Mouse (Mus musculus) olfactory bulb, adult 2 months (tissue): ENCODE data around the gene Rgsl1. TPM values are rescaled to one million over a fixed set of nuclear protein-coding genes. Genes with fewer than 3 reads are reported as not detected.
A peak's percentile ranks its signal among the peaks of the same experiment; 100 is the strongest.

ENCODE experiments used
- H3K27ac ChIP-seq: fragments of 200-500 bp; 2 replicates; pipeline ENCODE4 v1.5.1; 2012; ENCODE audit warnings: low read depth, low read length; ENCODE audit not compliant: insufficient read depth
- H3K4me1 ChIP-seq: fragments of 200-500 bp; 2 replicates; pipeline ENCODE4 v1.6.1; 2012; ENCODE audit warnings: low read length; ENCODE audit not compliant: control insufficient read depth, insufficient read depth
- H3K4me3 ChIP-seq: fragments of 200-500 bp; 2 replicates; pipeline ENCODE4 v1.5.1; 2012; ENCODE audit warnings: mild to moderate bottlenecking, low read depth, low read length, moderate library complexity; ENCODE audit not compliant: insufficient read depth
- CTCF ChIP-seq: fragments of 200-500 bp; IDR thresholded peaks from 2 replicates; pipeline ENCODE4 v1.5.1; 2012; ENCODE audit warnings: low read depth, mild to moderate bottlenecking, low read length, moderate library complexity; ENCODE audit not compliant: insufficient read depth
- POLR2A ChIP-seq: fragments of 200-500 bp; IDR thresholded peaks from 2 replicates; pipeline ENCODE4 v1.6.1; 2012; ENCODE audit warnings: mild to moderate bottlenecking, low read depth, low read length, moderate library complexity; ENCODE audit not compliant: insufficient read depth
- WGBS: fragments of 180-500 bp; shearing (Covaris S2); methylation state at CpG from one replicate; pipeline ENCODE4 v1.1.7; 2018; 5-methylcytosine and 5-hydroxymethylcytosine counted together
- polyA plus RNA-seq: library from polyadenylated mRNA; stranded (reverse); fragments of >200 nt; gene quantifications from 2 replicates; pipeline ENCODE4 v1.2.4, GENCODE M21; 2012; ENCODE audit warnings: low replicate concordance; ENCODE audit not compliant: missing spikeins, insufficient read depth, insufficient read length

Gene Rgsl1
- polyA plus RNA-seq, 1 experiment = not detected

DNA sequence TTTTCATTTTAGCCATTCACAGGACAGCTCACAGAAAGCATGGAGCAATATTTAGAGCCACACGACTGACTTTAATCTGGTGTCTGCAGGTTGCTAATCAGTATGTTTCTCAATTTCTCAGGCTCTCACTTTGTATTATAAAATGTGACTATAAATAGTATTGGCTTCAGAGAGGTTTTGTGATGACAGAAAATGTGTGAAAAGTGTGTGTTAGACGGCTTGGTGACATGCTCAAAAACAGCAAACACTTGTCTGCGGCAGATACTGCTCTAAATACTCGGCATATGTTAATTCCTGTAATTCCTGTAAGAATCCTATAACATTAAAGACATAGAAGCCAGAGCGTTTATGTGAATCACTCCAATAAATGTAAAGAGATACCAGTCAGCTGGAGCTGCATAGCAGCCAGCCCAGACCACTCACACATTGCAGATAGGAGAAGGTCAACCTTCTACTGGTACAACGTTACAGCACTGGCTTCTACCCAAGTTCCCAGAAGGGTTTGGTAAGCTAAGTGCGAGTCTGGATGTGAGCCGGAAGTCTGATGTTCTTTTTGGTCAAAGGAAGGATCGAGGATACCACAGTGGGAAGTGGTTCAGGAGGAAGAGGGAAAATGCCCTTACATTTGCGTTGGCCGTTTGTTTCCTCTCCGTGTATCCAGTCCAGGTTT lies 95.9 kb downstream of the Rgsl1 start:
- Histone ChIP-seq H3K4me3 (no peak overlapping the region), H3K4me1 (peaks cover 16% of the 10 kb centered on the region), H3K27ac (no peak overlapping the region)
- whole genome bisulfite sequencing = 72% methylated on average over 12 of the region's 12 CpGs
- TF ChIP-seq POLR2A (no peak), CTCF (no peak)

GRCm38 (mm10) chr1:153746728-153747127 lies 97.2 kb downstream of the Rgsl1 start:
- H3K4me1 ChIP-seq = peaks cover 23% of the 10 kb centered on the region

DNA sequence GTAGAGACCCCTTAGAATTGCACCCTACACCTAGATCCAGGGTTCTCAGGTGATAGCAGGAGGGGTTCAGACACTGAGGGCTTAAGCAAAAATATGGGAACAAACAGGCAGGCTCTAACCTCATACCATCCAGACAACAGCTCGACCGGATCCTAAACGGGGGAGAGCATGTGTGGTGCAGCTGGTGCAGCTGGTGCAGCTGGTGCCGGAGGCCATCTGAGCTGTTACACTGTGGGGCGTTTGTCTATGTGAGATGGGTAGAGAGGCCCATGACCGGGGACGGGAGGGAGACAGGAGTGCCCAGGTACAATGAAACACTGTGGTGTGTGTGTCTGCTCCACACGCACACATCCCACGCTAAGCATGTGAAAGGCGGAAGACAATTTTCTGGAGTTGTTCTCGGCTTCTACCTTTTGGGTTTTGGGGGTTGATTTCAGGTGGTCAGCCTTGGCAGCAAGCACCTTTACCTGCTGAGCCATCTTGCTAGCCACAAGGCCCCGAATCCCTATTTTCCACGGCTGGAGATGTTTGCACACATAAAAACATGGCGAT lies 97.7 kb downstream of the Rgsl1 start:
- H3K4me1 ChIP-seq = peaks cover 23% of the 10 kb centered on the region
- no peak for TF ChIP-seq CTCF
- TF ChIP-seq POLR2A = no peak
- no peak overlapping the region for H3K4me3 ChIP-seq
- H3K27ac ChIP-seq = no peak overlapping the region
- 73% methylated on average over 14 of the region's 14 CpGs for WGBS

More at GRCm38 (mm10) chr1:153746728-153747127, 97.2 kb downstream of the Rgsl1 start:
- H3K4me3 ChIP-seq = no peak overlapping the region
- H3K27ac ChIP-seq = no peak overlapping the region
- TF ChIP-seq CTCF = peak; percentile 51
- no peak for TF ChIP-seq POLR2A
- 4% methylated on average over 12 of the region's 12 CpGs for WGBS

DNA sequence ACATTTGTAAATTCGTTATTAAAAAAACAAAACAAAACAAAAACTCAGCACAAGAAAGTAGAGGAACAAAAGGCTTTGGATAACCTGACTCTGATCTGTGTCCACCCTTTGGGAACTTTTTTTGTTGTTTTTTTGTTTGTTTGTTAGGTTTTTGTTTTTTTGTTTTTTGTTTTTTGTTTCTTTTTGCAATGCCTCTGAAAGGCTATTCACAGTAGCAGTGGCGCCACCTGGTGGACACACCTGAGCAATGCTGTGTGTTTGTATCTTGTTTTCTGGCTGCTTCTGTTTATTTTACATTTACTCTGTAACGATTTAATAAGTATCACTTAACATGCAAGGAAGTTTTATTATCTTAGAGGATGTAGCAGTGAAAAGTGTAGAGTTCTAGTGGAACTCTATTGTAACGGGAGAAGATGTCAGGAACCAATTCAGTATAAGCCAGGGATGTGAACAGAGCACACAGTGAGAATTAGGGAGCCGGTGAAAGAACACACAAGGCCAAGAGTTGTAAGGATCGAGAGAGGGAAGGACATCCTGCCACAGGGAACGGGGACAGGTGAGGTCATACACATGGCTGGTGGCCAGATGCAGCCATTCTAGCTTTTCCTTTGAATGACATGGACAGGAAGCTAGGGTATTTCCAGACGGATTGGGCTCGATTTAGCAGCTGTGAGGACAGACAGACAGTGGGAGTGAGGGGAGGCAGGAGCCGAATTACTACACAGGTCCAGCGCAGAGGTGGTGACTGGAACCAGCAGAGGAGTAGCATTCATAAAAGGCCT lies 101.4 kb downstream of the Rgsl1 start:
- H3K4me1 ChIP-seq = peaks cover 38% of the 10 kb centered on the region
- no peak overlapping the region for H3K4me3 ChIP-seq
- no peak overlapping the region for H3K27ac ChIP-seq
- WGBS = 39% methylated on average over 11 of the region's 11 CpGs
- TF ChIP-seq POLR2A = no peak
- TF ChIP-seq CTCF = no peak

GRCm38 (mm10) chr1:153741551-153742316 lies 102.2 kb downstream of the Rgsl1 start:
- H3K4me3 ChIP-seq = 0 out of 2 replicates have a peak overlapping the region, but pooled peaks have one; percentile 12
- H3K27ac ChIP-seq = no peak overlapping the region
- WGBS = 32% methylated on average over 18 of the region's 18 CpGs
- H3K4me1 ChIP-seq = peaks cover 38% of the 10 kb centered on the region
- TF ChIP-seq POLR2A (no peak), CTCF (no peak)

DNA sequence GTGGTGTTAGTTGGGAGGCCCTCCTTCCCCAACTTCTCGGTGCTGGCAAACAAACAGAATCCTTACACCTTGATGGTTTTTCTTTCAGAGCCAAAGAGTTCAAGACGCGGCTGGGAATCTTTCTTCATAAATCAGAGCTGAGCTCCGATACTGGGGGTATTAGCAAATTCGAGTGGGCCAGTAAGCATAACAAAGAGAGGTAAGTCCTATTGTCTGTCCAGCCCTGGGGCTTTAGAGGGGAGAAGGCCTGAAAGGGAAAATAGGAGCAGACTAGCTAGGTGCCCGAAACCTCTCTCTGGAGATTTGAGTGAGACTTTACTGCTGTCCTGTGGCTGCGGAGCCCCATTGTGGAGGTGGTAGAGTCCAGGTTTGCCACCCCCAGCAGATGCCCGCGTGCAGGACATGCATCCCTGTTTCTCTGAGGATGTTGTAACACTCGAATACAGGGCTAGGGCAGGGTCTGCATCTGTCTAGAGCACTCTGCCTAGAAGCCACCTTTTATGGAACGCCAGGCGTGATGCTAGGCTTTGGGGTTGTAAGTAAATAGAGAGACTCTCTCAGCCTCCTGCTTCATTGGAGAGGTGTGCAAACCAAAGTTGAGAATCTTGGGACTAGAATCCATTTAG lies 103.1 kb downstream of the Rgsl1 start:
- peak overlapping the region; percentile 45 for H3K4me3 ChIP-seq
- TF ChIP-seq CTCF (no peak), POLR2A (no peak)
- peaks cover 38% of the 10 kb centered on the region for H3K4me1 ChIP-seq
- H3K27ac ChIP-seq = peak overlapping the region; percentile 34; the same call in 1 of the 2 replicates
- 67% methylated on average over 12 of the region's 12 CpGs for WGBS

DNA sequence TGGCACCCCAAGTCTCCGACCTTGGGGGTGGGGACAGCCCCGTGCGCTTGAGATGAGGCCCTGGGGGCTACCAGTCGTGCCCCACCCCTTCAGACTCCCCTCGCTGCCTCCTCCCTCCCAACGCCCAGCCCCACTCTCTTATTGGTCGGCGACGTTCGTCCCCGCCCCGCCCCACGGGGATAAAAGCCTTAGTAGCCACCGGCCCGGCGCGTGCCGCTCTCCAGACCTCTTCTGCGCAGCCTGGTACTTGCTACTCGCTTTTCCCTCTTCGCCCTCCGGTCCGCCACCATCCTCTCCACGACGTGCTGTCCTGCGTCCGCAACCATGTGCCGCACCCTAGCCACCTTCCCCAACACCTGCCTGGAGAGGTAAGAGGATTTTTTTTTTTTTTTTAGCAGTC lies 103.8 kb downstream of the Rgsl1 start, which contains the start of gene Rgs16:
Rgs16 (plus strand) TSS at position 205 of the 400 bp plus-strand sequence.
- peak within 1 kb of the TSS; percentile 34; the same call in 1 of the 2 replicates for H3K27ac ChIP-seq
- 8% methylated on average over 28 of the region's 28 CpGs for whole genome bisulfite sequencing
- H3K4me1 ChIP-seq = peaks cover 40% of the 10 kb centered on the region
- TF ChIP-seq POLR2A (peak; percentile 47; the same call in 1 of the 2 replicates), CTCF (no peak)
- H3K4me3 ChIP-seq = peak within 1 kb of the TSS; percentile 45

DNA sequence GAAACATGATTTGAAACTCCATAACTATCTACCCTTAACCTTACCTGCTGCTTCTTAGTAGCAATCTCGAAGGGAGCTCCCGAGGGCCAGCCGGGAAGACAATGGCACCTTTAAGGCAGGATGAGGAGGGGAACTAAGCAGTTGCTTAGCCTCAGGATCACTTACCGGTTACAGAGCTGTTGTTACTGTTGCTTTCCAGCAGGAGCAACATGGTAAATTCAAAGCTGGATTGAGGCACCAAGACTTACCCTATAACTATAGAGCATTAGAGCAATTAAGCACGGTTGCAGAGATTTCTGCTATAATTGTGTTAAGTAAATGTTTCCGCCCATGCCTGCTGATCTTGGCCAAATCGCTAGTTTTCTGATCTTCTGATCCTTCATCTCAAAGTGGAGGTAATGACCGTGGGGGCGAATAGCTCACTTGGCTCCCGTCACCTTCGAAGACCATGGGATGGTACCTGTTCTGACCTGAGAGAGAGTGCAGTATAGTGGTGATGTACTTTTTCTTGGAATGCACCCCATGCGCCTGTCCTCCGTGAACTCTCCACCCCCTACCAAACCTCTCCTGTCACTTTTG lies 104.4 kb downstream of the Rgsl1 start:
- 22% methylated on average over 13 of the region's 13 CpGs for WGBS
- TF ChIP-seq POLR2A (no peak), CTCF (no peak)
- H3K27ac ChIP-seq = no peak overlapping the region
- peak overlapping the region; percentile 45; the same call in 1 of the 2 replicates for H3K4me3 ChIP-seq
- H3K4me1 ChIP-seq = peaks cover 40% of the 10 kb centered on the region
